Mouse (Mus musculus) heart, postnatal 0 days (tissue): ENCODE results near the gene Htr7.

Source experiments
- CTCF ChIP-seq: IDR thresholded peaks from 2 replicates; pipeline ENCODE4 v1.5.1; 2016; ENCODE audit warnings: antibody characterized with exemption, control low read depth, low read depth
- EP300 ChIP-seq: IDR thresholded peaks from 2 replicates; pipeline ENCODE4 v1.6.1; 2016; ENCODE audit warnings: antibody characterized with exemption, low read depth

GRCm38 (mm10) chr19:36083262-36084225 lies 26.2 kb upstream of the Htr7 start, which contains the start of gene Rpp30:
- TF ChIP-seq CTCF = no peak
- TF ChIP-seq EP300 = no peak
